Mouse (Mus musculus) skeletal muscle tissue, adult 2 months (tissue): ENCODE measurements around the gene Ep300.

Experiments
- DNase-seq: peaks from one replicate; pipeline ENCODE4 v3.0.0-alpha.2; 2012; ENCODE audit warnings: low read depth, low spot score

Gene Ep300

GRCm38 (mm10) chr15:81584913-81585745 lies at the start of gene Ep300:
Ep300 (plus strand) TSS chr15:81585351.
- peak; percentile 98 for DNase-seq

- DNase-seq = no peak
These were observed 49.2 kb upstream of the Ep300 start for GRCm38 (mm10) chr15:81535881-81536351.

GRCm38 (mm10) chr15:81538149-81538548 lies 47.0 kb upstream of the Ep300 start:
- no peak for DNase-seq

- no peak for DNase-seq
These were observed 45.6 kb upstream of the Ep300 start for GRCm38 (mm10) chr15:81539560-81539959.

GRCm38 (mm10) chr15:81544916-81545315 lies 40.2 kb upstream of the Ep300 start:
- no peak for DNase-seq

GRCm38 (mm10) chr15:81545387-81546176 lies 39.6 kb upstream of the Ep300 start:
- DNase-seq = no peak

DNA sequence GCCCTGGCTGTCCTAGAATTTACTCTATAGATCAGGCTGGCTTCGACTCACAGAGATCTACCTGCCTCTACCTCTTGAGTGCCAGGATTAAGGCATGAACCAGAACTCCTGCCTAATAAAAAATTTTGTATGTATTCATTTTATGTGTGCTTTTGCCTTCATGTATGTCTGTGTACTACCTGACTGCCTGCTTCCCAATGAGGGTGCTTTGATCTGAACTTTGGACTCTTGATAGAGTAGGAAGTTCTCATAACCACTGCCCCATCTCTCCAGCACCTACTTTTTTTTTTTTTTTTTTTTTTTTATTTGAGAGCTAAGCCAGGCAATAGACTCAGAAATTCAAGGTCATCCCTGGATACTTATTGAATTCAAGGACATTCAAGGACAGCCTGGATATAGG lies 31.7 kb upstream of the Ep300 start:
- DNase-seq = no peak

DNA sequence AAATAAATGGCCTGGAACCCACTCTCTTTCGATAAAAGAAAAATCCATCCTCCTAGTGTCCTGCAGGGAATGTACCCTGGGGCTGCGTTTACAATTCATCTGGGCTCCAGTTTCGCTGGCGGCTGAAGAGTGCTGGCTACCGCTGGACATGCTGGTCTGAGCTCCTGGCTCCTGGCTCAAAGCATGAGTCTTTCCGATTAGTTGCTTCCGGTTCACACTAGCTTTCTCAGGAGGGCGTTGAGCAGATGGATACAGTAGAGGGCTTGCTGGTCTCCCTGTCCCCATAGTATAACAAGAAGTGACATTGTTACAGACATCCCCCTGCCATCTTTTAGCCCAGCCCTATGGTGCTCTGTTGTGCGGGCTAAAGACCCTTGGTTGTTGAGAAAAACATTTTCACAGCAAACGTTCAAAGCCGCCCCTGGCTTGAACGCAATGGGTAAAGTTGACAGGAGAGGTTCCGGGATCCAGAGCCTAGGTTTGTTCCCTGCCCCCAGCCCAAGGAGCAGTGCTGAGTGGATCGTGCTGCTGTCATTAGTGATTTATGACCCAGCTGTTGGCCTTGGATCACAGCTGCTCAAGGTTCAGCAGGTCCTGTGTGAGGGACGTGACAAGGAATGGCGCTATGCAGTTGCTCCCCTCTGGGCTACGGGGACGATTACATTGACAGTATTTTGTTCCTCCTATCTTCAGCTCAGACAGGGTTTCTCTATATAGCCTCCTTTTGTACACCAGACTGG lies 30.4 kb upstream of the Ep300 start:
- peak; percentile 20 for DNase-seq

DNA sequence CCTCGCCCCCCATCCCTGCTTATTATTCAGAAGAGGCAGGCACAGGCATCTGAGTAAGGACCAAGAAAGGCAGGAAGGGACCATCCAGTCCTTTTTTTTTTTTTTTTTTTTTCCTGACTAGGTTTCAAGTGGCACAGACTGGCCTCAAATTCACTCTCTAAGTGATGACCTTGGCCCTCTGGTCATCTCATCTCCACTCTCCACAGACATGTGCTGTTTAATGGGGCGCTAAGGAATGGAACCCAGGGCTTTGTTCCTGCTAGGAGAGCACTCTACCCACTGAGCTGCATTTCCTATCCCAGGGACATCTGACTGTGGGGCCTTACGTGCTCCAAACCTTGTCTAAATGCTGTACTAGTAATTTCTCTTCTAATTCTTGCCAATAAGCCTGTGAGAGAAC lies 29.2 kb upstream of the Ep300 start:
- DNase-seq = no peak

GRCm38 (mm10) chr15:81561501-81561900 lies 23.6 kb upstream of the Ep300 start:
- no peak for DNase-seq

- no peak for DNase-seq
These were observed 23.2 kb upstream of the Ep300 start for GRCm38 (mm10) chr15:81561996-81562395.

DNA sequence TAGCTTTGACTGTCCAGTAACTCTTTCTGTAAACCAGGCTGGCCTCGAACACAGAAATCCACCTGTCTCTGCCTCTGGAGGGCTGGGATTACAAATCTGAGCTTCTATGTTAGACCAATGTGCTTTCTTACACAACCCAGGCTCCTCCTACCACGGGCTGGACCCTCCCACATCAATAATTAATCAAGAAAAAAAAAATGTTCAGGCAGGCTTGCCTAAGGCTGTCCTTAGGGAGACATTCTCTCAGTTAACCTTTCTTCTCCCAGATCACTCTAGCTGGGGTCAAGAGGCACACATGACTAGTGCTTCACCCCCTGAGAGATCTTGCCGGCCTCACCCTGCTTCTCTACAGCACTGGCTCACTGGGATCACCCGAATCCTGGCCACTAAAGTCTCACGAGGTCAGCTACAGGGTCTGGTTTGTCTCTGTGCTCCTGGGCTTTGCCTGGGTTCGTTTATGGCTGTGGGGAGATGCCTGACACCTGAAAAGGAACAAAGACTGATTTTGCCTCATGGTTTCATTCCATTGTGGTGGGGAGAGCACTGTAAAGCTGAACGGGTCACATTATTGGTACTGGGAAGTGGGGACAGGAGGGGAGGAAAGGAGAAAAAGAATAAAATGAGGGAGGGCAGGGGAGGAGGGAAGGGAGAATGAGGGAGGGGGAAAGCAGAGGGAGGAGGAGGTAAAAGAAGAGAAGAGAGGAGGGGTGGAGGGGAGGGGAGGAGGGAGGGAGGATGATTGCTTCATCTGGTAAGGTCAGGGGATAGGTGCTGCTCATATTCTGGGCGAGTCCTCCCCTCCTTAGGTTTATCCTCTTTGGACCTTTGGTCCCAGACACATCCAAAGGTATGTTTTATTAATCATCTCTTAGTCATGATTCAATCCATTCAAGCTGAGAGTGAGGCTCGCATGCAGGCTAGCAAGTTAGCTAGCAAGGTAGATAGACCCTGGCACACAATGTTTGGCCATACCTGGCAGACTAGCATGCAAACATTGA lies 22.4 kb upstream of the Ep300 start:
- no peak for DNase-seq

DNA sequence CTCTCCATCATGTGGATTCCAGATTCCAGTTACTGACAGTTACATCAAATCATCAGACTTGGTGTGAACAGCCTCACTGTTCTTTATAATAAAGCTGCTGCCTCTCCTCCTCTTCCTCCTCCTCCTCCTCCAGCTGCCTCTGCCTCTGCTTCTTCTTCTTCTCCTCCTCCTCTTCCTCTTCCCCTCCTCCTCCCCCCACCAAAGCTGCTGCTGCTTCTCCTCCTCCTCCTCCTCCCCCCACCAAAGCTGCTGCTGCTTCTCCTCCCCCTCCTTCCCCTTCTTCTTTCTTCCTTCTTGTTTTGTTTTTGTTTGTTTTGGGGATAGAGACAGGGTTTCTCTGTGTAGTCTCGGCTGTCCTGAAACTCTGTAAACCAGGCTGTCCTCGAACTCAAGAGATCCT lies 17.1 kb upstream of the Ep300 start:
- no peak for DNase-seq

DNA sequence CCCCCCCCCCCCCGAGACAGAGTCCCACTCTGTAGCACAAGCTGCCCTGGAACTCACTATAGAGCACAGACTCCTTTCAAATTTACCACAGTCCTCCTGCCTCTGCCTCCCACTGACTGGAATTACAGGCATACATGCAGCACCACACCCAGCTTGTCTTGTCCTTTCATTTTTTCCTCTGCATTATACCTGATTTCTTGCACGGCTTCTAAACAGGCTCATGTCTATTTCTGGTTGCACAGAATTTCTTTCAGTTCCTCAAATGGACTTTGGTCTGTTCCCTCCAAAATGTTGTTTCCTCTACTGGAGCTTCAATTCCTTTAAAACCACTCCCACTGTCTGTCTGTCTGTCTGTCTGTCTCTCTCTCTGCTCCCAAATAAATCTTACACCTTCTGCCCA lies 16.6 kb upstream of the Ep300 start:
- no peak for DNase-seq

DNA sequence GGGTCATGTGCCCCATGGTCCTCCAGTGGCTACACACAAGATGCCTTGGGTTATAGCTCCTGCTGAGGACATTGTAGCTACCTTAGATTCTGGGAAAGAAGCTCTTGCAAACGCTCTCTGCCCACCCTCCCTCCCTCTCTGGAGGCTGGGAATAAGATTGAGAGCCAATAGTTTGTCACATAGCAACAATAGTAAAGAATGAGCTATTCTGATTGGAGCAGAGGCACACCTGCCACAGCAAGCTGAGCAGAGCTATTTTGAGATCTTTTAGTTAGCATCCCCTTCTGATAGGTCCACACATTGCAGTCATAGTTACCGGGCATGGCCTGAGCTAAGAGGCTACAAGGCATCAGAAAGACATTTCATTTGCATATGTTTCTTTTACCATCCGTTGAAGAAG lies 8.2 kb upstream of the Ep300 start:
- no peak for DNase-seq

GRCm38 (mm10) chr15:81577743-81578165 lies 7.4 kb upstream of the Ep300 start:
- no peak for DNase-seq

DNA sequence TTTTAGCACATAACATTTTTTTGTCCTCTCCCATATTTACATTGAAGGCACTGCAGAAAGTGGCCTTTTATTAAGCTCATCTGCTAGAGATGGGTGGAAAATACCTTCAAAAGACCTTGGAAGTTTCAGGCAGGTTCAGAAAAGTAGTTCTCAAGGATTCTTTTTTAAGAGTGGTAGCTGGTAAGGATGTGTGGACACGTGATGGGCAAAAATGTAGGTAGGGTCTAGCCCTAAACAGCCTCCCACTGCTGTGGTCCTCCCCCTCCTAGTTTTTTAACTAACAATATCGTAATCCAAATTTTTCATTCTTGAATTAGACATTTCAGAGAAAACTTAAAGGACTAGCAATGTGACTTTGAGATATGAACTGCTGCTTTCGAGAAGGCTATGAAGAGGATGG lies 685 bp upstream of the Ep300 start:
- DNase-seq = no peak

GRCm38 (mm10) chr15:81585746-81586461 lies 753 bp downstream of the Ep300 start:
- peak; percentile 84 for DNase-seq

DNA sequence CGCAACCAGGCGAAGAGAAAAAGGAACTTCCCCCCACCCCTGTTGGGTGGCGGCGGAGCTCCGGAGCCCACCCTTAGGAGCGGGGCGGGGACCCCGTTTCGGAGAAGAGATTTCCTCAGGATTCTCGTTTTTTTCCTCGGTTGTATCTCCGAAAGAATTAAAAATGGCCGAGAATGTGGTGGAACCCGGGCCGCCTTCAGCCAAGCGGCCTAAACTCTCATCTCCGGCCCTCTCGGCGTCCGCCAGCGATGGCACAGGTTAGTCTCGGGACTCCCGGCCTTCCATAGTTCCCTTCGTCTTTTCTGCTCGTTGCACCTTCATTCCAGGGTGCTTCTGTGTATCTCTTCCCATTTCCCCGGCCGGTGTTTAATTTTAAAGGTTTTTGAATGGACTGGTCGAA lies 1.3 kb downstream of the Ep300 start:
- no peak for DNase-seq

DNA sequence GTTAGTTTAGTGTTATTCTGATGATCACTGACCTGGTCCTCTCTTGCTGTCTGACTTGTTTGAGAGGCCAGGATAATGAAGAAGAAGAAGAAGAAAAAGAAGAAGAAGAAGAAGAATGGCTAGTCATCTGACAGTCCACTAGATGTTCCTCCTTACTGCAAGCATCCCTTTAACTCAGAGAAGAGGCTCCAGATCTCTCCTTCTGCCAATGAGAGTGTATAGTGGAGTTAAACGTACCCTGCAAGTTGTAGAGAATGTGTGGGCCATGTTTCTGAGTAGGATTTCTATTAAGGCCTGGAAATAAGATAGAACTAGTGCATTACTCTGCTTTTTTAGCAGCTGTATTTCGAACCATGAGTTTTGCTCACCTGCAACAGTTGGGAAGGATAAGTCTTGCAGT lies 2.5 kb downstream of the Ep300 start:
- DNase-seq = no peak
